ENCODE assay signal across 28 mouse cellular contexts in the genomic region with DNA sequence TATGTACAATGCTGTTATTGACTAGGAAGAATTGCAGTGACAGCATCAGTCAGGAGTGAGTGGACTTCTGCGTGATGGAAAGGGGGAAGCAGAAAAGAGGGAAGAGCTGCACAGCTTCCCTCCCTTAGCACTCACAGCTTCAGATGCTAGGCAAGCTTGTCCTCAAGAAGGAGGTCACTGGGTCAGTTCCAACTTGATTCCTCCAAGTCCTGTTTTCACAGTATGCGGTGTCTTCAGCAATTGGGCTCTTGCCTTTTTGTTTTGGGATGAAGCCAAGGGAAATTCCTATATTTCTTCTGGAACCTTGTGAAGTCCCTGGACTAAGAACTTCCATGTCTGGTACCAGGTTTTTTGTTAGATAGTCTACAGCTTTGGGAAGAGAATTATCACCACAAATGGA. TPM values are rescaled to one million over a fixed set of nuclear protein-coding genes. Genes with fewer than 3 reads are reported as not detected.
DNase-seq lines count a peak whose midpoint lies in the region; ATAC-seq lines count a peak whose summit lies in the region.
"Had no signal": no experiment of that assay in that cellular context is flagged by ENCODE, and none has a peak within 500 bp of the region (broad histone marks: within the 10 kb centered on the region; RNA-seq: fewer than 3 reads in every experiment).

No protein-coding gene starts in this region.

- no peak for ATAC-seq in cerebellum, adult (ENCODE audit: insufficient number of reproducible peaks, low FRiP score, low TSS enrichment)
- ATAC-seq in heart, embryonic 11.5 days (replicated peaks; ENCODE audit: insufficient number of reproducible peaks, low FRiP score, low TSS enrichment): no peak
- ATAC-seq: activated CD4-positive, CD25-positive, alpha-beta regulatory T cell, adult 4 months; CD4-positive, CD25-positive, alpha-beta regulatory T cell, adult 4 months; Patski had no signal

- 86% methylated on average over 2 of the region's 2 CpGs for WGBS in heart, embryonic 11.5 days (ENCODE audit: insufficient replicate concordance)

- H3K36me3 ChIP-seq in heart, embryonic 11.5 days (ENCODE audit: control insufficient read depth, insufficient read depth, low read length): no peaks in the 10 kb centered on the region
- H3K36me3 ChIP-seq: G1E had no signal

- no peak overlapping the region for H3K9ac ChIP-seq in heart, embryonic 11.5 days (ENCODE audit: low read depth, low read length)

- no peak overlapping the region for H3K27ac ChIP-seq in heart, embryonic 11.5 days (ENCODE audit: low read depth, low read length)

- no peaks in the 10 kb centered on the region for H3K4me1 ChIP-seq in heart, embryonic 11.5 days (ENCODE audit: control insufficient read depth, insufficient read depth, low read length)

- intact Hi-C loops in heart, postnatal 10 days (cut with DNase I): no loop called here

- no peaks in the 10 kb centered on the region for H3K27me3 ChIP-seq in heart, embryonic 11.5 days (ENCODE audit: control insufficient read depth, insufficient read depth, low read length)
- H3K27me3 ChIP-seq: CH12.LX, Patski had no signal

- peak; percentile 55 to 56 for DNase-seq in cerebellum, postnatal 10 days
- no peak for DNase-seq in cerebellum, adult 8-10 months
- peak; percentile 18 to 22 for DNase-seq in cerebellum, postnatal 14 days
- peak; percentile 6 to 17 for DNase-seq in heart, postnatal 10 days
- DNase-seq: adrenal gland, adult 2 months; adrenal gland, adult 8-10 months; adrenal gland, postnatal 10 days; adrenal gland, postnatal 14 days; adrenal gland, postnatal 25 days; adrenal gland, postnatal 36 days; B cell, adult 2 months; cerebellum, adult 11 months; cerebellum, adult 11-12 months; cerebellum, adult 18-20 months; cerebellum, adult 2 months had no signal

- no peak overlapping the region for H3K4me3 ChIP-seq in heart, embryonic 11.5 days (ENCODE audit: low read depth, low read length)

- no peaks in the 10 kb centered on the region for H3K9me3 ChIP-seq in heart, embryonic 11.5 days (replicated peaks; ENCODE audit: control insufficient read depth, low read length)

- H3K4me2 ChIP-seq in heart, embryonic 11.5 days: no peak overlapping the region

RNA-seq across cellular contexts. Expression of a gene that starts 4.6 kb away (rescaled TPM):
- not detected for total RNA-seq in heart, postnatal 10 days (2021)
- polyA plus RNA-seq in heart, embryonic 11.5 days (2014; fragmentation: Nextera tagmentation; extraction: Ambion mirVana): not detected in 2 replicates
- total RNA-seq: adrenal gland, adult 18-20 months; adrenal gland, adult 2 months; adrenal gland, adult 8-10 months; adrenal gland, postnatal 10 days; adrenal gland, postnatal 14 days; adrenal gland, postnatal 25 days; adrenal gland, postnatal 36 days; adrenal gland, postnatal 4 days; CH12.LX; ES-E14; G1E; MEL had no signal
- polyA plus RNA-seq: activated CD4-positive, CD25-positive, alpha-beta regulatory T cell, adult 4 months; adrenal gland, adult 2 months; C2C12; CD4-positive, CD25-positive, alpha-beta regulatory T cell, adult 4 months; cerebellum, adult 2 months; G1E; Patski had no signal

RNA-seq across cellular contexts. Expression of a gene that starts 15.8 kb away (rescaled TPM):
- not detected for total RNA-seq in heart, postnatal 10 days (2021)
- not detected in 2 replicates for polyA plus RNA-seq in heart, embryonic 11.5 days (2014; fragmentation: Nextera tagmentation; extraction: Ambion mirVana)
- total RNA-seq: adrenal gland, adult 18-20 months; adrenal gland, adult 2 months; adrenal gland, adult 8-10 months; adrenal gland, postnatal 10 days; adrenal gland, postnatal 14 days; adrenal gland, postnatal 25 days; adrenal gland, postnatal 36 days; adrenal gland, postnatal 4 days; CH12.LX; ES-E14; G1E; MEL had no signal
- polyA plus RNA-seq: activated CD4-positive, CD25-positive, alpha-beta regulatory T cell, adult 4 months; adrenal gland, adult 2 months; brain, embryonic 14.5 days; C2C12; CD4-positive, CD25-positive, alpha-beta regulatory T cell, adult 4 months; cerebellum, adult 2 months; Patski had no signal
